Mouse (Mus musculus): ENCODE results near the gene Slco6d1.
"Not testable (repeated sequence)": the region's sequence is repeated elsewhere in the genome, so short reads cannot be mapped to it uniquely, and the experiment has no call there.

Slco6d1 gene

DNA sequence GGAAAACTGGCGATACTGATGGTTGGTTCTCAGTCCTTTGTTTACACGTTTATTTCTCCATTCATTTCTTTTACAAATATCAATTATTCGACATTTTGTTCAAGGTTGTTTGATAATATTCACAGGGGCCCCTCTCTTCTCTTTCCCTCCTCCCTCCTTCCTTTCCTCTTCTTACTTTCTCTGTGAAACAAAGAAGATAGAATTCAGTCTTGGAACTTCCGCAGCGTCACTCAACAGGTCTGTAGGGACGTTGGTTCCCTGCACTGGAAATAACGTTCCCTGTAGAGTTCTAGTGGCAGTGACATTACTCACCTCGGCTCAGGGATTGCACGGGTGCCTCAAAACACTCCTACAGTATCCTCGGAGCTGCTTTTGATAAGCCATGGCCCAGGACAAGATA lies at the start of gene Slco6d1:
TSS of gene Slco6d1 (plus strand) at position 301 of the 400 bp plus-strand sequence.
- in situ Hi-C loops (cut with MboI), result no loop called here

DNA sequence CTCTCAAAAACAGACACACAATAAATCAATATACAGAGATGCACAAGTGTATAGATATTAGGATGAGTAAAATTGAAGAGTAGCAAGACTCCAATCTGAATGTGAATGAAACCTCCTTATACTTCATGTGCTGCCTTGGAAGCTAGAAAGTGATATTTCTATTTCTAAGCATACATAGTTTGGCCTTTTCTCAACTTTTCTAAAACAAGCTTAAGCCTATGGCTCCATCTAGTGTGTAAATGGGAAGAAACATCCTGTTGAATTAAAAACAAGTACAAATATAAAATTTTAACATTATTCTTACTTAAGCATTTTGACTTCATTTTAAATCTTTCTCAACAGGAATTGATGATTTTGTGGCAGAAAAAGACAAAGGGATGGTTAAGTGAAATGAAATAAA lies 28.9 kb upstream of the Slco6d1 start:
- in situ Hi-C loops (cut with MboI), result no loop called here

DNA sequence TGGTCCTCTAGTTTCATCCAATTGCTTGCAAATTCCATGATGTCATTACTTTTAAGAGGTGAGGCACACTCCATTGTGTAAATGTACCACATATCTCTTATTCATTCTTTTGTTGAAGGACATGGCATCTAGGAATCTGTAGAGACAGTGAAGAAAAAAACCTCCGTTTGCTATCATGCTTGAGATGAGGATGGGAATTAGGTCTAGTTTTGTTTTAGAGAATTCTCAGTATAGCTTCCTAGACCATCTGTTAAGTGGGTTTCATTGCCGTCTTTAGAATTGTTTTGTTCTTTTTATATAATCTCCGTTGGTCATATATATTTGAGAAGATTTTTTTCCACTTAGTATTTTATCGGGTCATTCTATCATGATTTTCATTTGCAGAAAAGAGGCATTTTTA lies 27.0 kb downstream of the Slco6d1 start:
- in situ Hi-C loops (cut with MboI), result no loop called here

DNA sequence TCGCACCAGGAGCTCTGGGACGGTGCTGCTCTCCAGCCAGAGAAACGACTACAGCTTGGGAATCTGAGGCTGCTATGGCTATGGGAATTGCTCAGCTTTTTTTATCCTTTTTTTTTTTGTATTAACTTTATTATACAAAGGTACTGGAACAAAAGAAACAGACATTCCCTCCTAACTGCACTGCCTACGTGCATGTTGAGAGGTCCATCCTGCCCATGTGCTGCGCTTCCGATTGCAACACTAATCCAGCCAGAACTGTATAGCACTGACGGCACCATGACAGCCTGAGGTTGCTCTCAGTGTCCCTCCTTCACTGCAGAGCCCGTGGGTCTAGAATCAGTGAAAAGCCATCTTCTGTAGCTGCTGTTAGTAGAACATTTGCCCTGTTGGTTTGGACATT lies 38.3 kb downstream of the Slco6d1 start:
- in situ Hi-C loops (cut with MboI), result not testable (repeated sequence)

DNA sequence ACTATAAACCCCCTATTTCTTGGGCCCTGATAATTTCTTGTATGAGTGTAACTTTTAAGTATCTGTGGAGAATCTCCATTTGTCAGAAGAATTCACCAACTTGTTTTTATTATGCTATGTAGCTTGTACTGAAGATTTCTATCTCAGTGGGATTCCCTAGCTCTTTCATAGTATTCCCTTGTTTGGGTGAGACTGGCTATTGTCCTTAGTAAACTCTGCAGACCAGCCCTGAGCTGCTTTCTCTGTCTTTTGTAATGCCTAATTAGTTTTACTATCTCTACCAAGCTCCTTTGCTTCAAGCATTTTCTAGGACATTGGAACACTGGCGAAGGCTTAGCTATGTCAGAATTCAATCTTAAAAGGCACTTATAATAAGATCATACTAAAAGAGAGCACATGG lies 55.5 kb downstream of the Slco6d1 start:
- in situ Hi-C loops (cut with MboI), result not testable (repeated sequence)

DNA sequence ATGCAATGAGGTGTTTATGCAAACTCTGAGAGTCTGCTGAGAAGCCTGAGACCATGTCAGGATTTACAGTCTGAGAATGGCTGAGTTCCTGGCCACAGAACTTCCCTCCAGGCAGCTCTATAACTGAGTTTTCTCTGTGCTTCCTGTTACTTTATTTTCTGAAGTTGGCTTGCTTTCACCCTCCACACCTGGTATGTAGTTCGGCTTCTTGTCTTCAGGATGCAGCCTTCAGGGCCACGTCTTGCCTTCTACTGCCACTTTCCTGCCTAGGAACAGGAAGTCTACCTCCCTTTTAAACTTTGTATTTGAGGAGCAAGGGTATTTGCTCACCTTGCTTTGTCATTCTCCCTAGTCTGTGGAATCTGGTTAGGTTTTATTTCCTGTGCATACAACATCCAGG lies 58.3 kb downstream of the Slco6d1 start:
- in situ Hi-C loops (cut with MboI), result no loop called here

DNA sequence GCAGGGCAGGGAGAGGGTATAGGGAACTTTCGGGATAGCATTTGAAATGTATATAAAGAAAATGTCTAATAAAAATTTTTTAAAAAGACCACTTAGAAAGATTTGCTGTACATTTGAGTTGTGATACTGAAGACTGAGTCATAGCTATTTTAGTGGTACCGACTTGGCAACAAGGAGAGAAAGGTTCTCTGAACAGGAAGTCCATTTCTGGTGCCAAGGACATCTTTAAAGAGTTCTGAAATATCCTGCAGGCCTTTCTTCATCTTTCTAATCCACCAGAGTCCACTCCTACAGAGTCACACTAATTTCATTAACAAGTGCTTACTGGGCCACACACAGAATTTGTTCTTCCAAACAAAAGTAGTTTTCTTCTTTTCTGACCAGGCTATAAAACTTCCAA lies 85.1 kb downstream of the Slco6d1 start:
- in situ Hi-C loops (cut with MboI), result no loop called here

DNA sequence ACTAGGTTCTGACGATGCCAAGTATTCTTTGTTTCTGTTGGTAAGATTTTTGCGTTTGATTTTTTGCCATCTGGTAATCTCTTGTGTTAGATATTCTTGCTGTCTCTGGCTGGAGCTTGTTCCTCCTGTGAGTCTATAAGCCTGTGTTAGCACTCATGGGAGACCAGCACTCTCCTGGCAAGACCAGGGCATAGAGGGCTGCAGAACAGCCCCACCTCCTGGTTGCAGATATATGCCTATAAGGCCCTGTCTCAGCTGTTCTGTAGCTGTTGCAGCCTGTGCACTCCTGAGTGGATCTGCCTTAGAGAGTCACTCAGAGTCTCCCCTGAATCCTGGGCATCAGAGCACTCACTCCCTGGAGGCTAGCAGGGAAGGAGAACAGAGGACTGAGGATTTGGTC lies 102.1 kb downstream of the Slco6d1 start:
- in situ Hi-C loops (cut with MboI), result no loop called here

DNA sequence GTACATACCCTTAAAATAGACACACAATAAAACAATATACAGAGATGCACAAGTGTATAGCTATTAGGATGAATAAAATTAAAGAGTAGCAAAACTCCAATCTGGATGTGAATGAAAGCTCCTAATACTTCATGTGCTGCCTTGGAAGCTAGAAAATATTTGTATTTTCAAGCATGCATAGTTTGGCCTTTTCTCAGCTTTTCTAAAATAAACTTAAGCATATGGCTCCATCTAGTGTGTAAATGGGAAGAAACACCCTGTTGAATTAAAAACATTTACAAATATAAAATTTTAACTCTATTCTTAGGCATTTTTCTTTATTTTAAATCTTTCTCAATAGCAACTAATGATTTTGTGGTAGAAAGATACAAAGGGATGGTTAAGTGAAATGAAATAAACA lies 102.6 kb downstream of the Slco6d1 start:
- in situ Hi-C loops (cut with MboI), result no loop called here

DNA sequence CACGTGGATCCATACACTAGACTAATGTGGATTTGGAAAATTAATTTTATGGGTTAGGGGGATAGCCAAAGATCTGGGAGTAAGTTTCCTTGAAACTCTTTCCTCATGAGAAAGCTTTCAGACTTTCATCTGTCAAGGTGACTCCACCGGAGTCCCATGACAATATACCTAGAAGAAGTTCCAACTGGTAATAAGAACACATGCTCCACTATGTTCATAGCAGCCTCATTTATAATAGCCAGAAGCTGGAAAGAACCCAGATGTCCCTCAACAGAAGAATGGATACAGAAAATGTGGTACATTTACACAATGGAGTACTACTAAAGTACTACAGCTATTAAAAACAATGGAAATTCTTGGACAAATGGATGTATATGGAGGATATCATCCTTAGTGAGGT lies 107.4 kb downstream of the Slco6d1 start:
- in situ Hi-C loops (cut with MboI), result not testable (repeated sequence)

DNA sequence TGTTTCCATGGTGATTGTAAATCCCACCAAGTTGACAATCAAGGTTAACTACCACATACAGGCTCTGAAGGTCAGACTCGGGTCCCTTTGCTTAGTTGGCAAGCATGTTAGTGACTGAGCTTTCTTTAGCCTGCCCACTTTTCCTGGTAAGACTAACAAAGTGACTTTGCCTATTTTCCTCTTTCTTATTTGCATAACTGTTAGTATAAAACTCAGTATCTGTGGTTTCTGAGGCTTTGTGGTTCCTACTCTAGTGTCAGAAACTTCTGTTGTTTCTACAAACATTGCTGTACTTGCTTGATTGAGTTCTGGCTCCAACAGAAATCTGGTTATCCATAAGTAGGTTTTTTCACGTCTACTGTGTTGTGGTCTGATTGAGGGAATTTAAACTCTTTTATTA lies 124.4 kb downstream of the Slco6d1 start:
- in situ Hi-C loops (cut with MboI), result no loop called here

DNA sequence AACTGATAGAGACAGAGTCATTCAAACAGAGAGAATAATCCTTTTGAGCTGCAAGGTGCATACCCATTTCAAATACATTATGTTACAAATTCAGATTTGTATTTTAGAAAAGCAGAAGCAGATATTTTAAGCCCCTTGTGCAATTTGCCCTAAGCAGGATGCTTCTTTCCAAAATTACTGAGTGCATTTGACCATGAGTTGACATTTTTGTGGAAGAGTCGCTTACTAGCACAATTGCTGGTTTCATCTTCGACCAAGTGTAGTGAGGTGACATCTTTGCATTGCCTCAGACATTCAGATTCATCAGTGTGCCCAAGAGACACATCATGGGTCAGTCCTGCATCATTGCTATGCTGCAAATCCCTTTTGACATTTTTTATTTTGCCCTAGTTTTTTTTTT lies 133.5 kb downstream of the Slco6d1 start:
- in situ Hi-C loops (cut with MboI), result no loop called here

DNA sequence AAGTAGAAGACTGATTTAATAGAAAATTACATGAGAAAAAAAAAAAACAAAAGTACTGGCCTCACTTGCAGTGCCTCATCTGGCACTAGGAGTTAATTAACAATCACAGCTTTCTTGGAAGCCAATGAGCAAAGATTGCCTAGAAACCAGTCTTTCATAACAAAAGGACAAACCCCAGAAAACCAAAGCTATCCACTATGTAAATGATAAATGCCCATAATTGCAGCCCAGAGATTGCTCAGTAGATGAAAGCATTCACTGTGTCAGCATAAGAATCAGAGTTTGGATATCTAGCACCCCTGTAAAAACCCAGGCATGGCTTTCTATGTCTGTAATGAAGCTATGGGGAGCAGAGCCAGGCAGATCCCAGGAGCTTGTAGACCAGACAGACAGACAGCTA lies 144.8 kb downstream of the Slco6d1 start:
- in situ Hi-C loops (cut with MboI), result no loop called here
